Mouse (Mus musculus) hindbrain, embryonic 12.5 days (tissue): ENCODE measurements around the gene Smim13. TPM values are rescaled to one million over a fixed set of nuclear protein-coding genes. Genes with fewer than 3 reads are reported as not detected.

Experiments
- ATAC-seq: fragments of 200-750 bp; cut with Nextera tagmentation; 2 replicates; pipeline ENCODE4 v1.8.0; 2017; ENCODE audit warnings: moderate TSS enrichment; ENCODE audit not compliant: low FRiP score
- H3K27ac ChIP-seq: fragments of 300-500 bp; sonication (generic); 2 replicates; pipeline ENCODE4 v1.5.1; 2016; ENCODE audit warnings: mild to moderate bottlenecking
- H3K27me3 ChIP-seq: fragments of 300-500 bp; sonication (generic); 2 replicates; pipeline ENCODE4 v1.6.1; 2016; ENCODE audit warnings: mild to moderate bottlenecking
- H3K36me3 ChIP-seq: fragments of 300-500 bp; sonication (generic); 2 replicates; pipeline ENCODE4 v1.6.1; 2016; ENCODE audit warnings: mild to moderate bottlenecking
- H3K4me1 ChIP-seq: fragments of 300-500 bp; sonication (generic); 2 replicates; pipeline ENCODE4 v1.6.1; 2016
- H3K4me2 ChIP-seq: fragments of 300-500 bp; sonication (generic); replicated peaks from 2 replicates; pipeline ENCODE4 v1.6.1; 2016; ENCODE audit warnings: mild to moderate bottlenecking
- H3K4me3 ChIP-seq: fragments of 300-500 bp; sonication (generic); 2 replicates; pipeline ENCODE4 v1.5.1; 2016; ENCODE audit warnings: mild to moderate bottlenecking
- H3K9ac ChIP-seq: fragments of 300-500 bp; sonication (generic); 2 replicates; pipeline ENCODE4 v1.6.1; 2016; ENCODE audit warnings: mild to moderate bottlenecking, moderate library complexity
- H3K9me3 ChIP-seq: fragments of 300-500 bp; sonication (generic); replicated peaks from 2 replicates; pipeline ENCODE4 v1.6.1; 2016; ENCODE audit warnings: mild to moderate bottlenecking
- WGBS: fragments of 180-500 bp; shearing (Covaris S2); methylation state at CpG from one replicate; pipeline ENCODE4 v1.1.7; 2016; 5-methylcytosine and 5-hydroxymethylcytosine counted together
- polyA plus RNA-seq: library from polyadenylated mRNA; unstranded; fragments of >200 nt; fragmentation: Nextera tagmentation; extraction: Ambion mirVana; gene quantifications from 2 replicates; pipeline ENCODE4 v1.2.1, GENCODE M21; 2016

The Smim13 gene
- polyA plus RNA-seq, 1 experiment from 2014 or later: 20.0 TPM

DNA sequence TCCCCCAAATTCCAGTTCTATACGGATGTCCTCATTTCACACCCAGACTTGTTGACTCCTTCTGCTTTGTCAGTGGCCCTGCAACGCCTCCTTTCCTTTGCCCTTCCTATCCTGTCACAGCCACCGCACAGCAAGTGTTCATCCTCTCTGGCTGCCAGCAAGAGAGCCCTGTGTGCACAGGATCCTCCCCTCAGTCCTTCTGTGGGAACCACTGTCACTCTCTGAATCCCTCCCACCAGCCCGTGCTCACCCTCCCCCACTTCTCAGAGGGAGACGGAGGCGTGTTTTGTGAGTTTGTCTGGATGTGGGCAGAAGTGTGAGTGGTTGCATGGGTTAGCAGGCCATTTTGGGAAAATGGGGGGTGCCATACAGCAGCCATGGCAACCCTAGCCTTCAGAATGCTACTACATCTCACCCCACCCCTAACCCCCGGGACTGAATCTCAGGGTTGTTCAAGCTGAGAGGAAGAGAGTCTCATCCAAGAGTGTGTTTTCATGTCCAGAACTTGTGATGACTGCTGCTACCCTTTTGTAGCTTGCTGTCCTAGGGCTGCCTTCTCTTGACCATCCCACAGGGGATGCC lies 18.3 kb downstream of the Smim13 start:
- Histone ChIP-seq H3K4me3 (no peak overlapping the region), H3K36me3 (no peaks in the 10 kb centered on the region; the same call in 1 of the 2 replicates), H3K4me2 (no peak overlapping the region), H3K9ac (no peak overlapping the region), H3K9me3 (no peaks in the 10 kb centered on the region), H3K4me1 (peaks cover 5% of the 10 kb centered on the region; the same call in 1 of the 2 replicates), H3K27me3 (no peaks in the 10 kb centered on the region), H3K27ac (no peak overlapping the region)
- 21% methylated on average over 7 of the region's 7 CpGs for WGBS
- ATAC-seq: 0 out of 2 replicates have a peak, but pooled peaks have one; percentile 35

DNA sequence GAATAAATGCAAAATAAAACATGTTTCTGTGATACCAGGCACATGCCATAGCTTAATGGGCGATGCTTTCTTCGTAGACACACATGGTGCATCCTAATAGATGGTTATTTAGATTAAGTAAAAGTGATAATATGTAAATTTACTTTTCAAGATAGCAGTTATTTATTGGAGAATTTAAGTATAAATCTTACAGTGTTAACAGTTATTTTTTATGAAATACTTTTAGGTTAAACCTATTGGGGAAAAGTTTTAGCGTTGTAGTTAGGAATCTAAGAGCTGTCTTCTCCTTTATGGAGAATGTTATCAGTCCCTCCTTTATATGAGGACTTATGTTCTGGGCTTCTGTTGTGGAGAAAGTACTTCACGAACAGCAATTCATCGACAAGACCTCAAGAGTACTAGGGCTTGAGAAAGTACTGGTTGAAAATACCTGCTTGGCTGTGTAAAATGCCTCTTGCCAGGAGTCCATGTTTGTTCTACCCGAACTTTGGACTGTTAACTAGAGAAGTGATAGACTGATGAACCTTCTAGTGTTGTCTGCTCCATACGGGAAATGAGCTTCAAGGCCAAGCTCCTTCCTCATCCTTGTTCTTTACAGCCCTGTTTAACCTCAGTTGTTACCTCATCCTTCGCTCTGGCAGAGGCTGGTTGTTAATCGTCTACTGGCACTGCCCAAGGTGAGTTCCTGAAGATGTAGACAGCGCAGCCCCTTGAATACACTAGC lies 24.4 kb downstream of the Smim13 start, which contains the start of gene Gm17364:
Gm17364 (minus strand) TSS at position 51 of the 724 bp plus-strand sequence.
- no peaks in the 10 kb centered on the region for H3K4me1 ChIP-seq
- peaks cover 15% of the 10 kb centered on the region for H3K36me3 ChIP-seq
- ATAC-seq: no peak
- no peak within 1 kb of the TSS for H3K9ac ChIP-seq
- no peak within 1 kb of the TSS for H3K4me2 ChIP-seq
- H3K27ac ChIP-seq: no peak within 1 kb of the TSS
- 96% methylated on average over 10 of the region's 10 CpGs for WGBS
- H3K27me3 ChIP-seq: no peaks in the 10 kb centered on the region
- H3K9me3 ChIP-seq: no peaks in the 10 kb centered on the region
- H3K4me3 ChIP-seq: no peak within 1 kb of the TSS

DNA sequence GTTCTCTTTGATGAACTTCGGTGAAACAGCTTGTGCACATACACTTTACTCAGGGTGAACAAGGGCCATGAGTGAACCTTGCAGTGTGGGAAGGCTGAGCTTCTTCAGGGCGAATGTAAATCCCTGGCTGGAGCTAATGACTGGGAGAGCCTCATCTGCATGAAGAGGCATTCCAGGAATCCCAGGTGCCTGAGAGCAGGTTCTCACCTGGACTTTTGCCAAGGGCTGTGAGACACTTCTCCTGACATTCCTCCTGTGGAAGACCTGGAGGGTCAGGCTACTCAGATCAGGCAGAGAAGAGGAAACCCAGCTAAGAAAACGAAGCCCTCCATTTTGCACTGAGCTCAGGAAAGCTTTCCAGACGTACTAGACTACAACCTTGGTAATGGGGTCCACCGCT lies 31.1 kb downstream of the Smim13 start:
- WGBS: 65% methylated on average over 5 of the region's 5 CpGs
- H3K9me3 ChIP-seq: no peaks in the 10 kb centered on the region
- no peak overlapping the region for H3K4me2 ChIP-seq
- H3K36me3 ChIP-seq: peaks cover 5% of the 10 kb centered on the region; the same call in 1 of the 2 replicates
- H3K27me3 ChIP-seq: 0 out of 2 replicates have a peak, but pooled peaks cover 2% of the 10 kb centered on the region
- no peak for ATAC-seq
- no peak overlapping the region for H3K4me3 ChIP-seq
- H3K9ac ChIP-seq: no peak overlapping the region
- no peak overlapping the region for H3K27ac ChIP-seq
- H3K4me1 ChIP-seq: no peaks in the 10 kb centered on the region

DNA sequence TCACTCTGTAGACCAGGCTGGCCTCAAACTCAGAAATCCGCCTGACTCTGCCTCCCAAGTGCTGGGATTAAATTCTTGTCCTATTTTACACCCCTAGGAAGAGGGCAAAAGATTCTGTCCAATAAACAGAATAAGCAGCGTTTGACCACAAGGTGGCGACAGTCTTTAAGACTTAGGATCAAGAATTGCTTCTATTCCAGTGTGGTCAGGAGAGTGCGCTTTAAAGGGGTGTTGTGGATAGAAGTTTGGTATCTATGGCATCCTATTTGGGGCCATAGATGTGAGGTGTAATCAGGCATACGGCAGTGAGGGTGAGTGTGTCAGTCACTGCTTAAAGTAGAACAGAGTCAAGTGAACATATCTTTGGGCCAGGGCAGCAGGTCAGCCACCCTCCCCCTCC lies 33.6 kb downstream of the Smim13 start:
- ATAC-seq: 0 out of 2 replicates have a peak, but pooled peaks have one; percentile 22
- Histone ChIP-seq H3K36me3 (no peaks in the 10 kb centered on the region), H3K27ac (no peak overlapping the region), H3K4me3 (no peak overlapping the region), H3K9me3 (no peaks in the 10 kb centered on the region), H3K4me1 (no peaks in the 10 kb centered on the region), H3K4me2 (no peak overlapping the region), H3K9ac (no peak overlapping the region), H3K27me3 (0 out of 2 replicates have a peak, but pooled peaks cover 2% of the 10 kb centered on the region)
- WGBS: 23% methylated on average over 5 of the region's 5 CpGs

DNA sequence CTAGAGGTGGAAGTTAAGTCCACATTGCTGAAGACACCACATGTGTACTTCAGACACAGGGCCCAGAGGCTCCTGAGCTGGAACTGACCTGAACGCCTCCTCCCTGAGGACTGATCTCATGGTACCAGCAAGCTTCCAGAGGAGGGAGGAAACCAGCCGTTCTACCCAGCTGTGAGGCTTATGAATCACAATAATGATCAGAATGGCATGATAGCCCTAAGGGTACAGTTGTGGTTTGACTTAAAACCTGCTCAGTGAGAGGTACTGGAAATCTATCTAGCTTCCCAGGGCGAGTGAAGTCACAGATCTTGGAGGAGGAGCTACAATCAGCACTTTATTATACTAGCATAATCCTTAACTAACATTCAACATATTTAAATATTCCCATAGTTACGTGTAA lies 35.8 kb downstream of the Smim13 start:
- no peak overlapping the region for H3K4me3 ChIP-seq

DNA sequence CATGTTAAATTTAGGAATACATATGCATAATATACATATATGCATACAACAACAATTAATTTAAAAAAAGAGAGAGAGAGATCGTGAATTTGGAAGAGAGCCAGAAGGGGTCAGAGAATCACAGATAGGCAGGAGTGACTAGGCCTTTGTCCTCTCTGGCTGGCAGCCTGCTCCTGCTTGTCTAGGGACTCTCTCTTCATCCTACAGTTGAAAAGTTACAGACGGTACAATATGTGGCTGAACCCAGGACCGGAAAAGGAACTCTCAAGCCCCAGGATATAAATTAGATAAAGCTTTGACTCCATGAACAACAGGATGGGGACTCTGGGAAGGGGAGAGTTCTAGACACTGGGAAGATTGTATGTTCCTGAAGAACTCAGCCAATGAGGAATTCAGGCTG lies 36.6 kb downstream of the Smim13 start:
- H3K27me3 ChIP-seq: no peaks in the 10 kb centered on the region
- ATAC-seq: no peak

More for the DNA sequence above, 35.8 kb downstream of the Smim13 start:
- H3K27me3 ChIP-seq: no peaks in the 10 kb centered on the region
- WGBS: 81% methylated on average over 4 of the region's 4 CpGs
- no peaks in the 10 kb centered on the region for H3K9me3 ChIP-seq
- no peak overlapping the region for H3K4me2 ChIP-seq
- H3K4me1 ChIP-seq: no peaks in the 10 kb centered on the region
- no peak for ATAC-seq
- no peak overlapping the region for H3K9ac ChIP-seq
- no peak overlapping the region for H3K27ac ChIP-seq
- no peaks in the 10 kb centered on the region for H3K36me3 ChIP-seq

DNA sequence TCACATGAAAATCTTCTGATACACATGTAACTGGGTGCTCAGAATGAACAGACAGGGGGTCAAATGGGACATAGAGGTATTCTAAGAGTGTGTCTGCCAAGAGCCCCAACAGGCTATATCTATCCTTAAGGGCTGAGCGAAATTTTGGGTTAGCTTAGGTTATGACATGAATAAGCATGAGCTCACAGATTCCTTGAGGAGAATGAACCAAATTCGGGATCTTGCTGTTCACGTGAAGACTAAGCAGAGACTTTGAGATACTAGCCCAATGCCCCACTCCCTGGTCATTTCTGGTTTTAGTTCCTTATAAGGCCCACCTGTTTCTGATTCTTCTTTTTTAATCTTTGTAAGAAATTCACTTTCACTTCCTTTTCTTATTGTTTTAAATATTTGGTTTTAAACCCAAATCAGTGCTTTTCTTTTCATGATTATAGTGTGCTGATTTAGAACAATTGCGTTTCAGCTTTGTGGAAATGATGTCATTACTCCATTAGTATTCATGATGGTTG lies 41.9 kb downstream of the Smim13 start:
- Histone ChIP-seq H3K36me3 (no peaks in the 10 kb centered on the region), H3K4me3 (no peak overlapping the region), H3K27ac (no peak overlapping the region), H3K4me2 (no peak overlapping the region), H3K9me3 (no peaks in the 10 kb centered on the region), H3K9ac (no peak overlapping the region), H3K27me3 (no peaks in the 10 kb centered on the region), H3K4me1 (peaks cover 7% of the 10 kb centered on the region; the same call in 1 of the 2 replicates)
- ATAC-seq: no peak
- 89% methylated on average over 4 of the region's 4 CpGs for WGBS

More for the DNA sequence above, 36.6 kb downstream of the Smim13 start:
- Histone ChIP-seq H3K36me3 (no peaks in the 10 kb centered on the region), H3K9ac (no peak overlapping the region), H3K4me3 (no peak overlapping the region), H3K4me2 (no peak overlapping the region), H3K4me1 (no peaks in the 10 kb centered on the region), H3K9me3 (no peaks in the 10 kb centered on the region), H3K27ac (no peak overlapping the region)
- 69% methylated on average over 3 of the region's 3 CpGs for WGBS

DNA sequence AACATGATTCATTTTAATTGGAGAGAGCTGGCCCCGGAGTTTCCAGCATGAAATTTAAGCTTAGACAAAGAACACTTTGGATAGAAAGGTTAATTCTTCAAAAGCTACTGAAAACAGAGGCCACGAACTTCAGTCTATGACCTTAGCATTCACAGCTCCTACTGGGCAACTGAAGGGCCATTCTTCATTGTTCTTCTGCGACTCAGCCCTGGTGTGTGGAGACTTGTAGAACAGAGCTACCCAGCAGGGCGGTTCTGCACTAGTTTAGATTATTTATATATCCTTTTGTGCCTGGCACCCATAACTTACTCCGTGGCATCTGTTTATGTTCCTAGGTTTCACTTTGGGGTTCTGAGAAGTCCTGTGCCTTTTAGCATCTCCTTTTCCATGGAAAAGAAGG lies 44.0 kb downstream of the Smim13 start:
- Histone ChIP-seq H3K27ac (no peak overlapping the region), H3K4me3 (no peak overlapping the region), H3K9me3 (no peaks in the 10 kb centered on the region), H3K4me1 (peaks cover 11% of the 10 kb centered on the region; the same call in 1 of the 2 replicates), H3K27me3 (0 out of 2 replicates have a peak, but pooled peaks cover 8% of the 10 kb centered on the region), H3K36me3 (no peaks in the 10 kb centered on the region), H3K9ac (no peak overlapping the region), H3K4me2 (no peak overlapping the region)
- WGBS: 31% methylated on average over 5 of the region's 5 CpGs
- no peak for ATAC-seq

DNA sequence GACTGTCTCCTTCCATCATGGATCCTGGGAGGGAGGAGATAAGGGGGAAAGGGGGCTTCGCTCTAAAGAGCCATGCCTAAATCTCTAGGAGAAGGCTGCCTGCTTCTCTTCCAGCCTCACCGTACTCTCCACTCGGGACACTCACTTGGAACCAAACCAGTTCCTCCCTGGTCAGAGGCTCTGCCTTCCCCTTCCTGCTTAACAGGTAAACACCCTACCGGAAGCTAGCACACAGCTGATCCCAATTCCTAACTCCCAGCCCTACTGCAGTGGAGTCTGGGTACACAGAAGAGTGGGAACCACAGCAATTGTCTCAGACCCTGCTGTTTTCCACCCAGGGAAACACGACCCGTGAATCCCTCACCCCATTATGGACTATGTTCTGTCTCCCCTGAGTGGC lies 46.2 kb downstream of the Smim13 start:
- no peak for ATAC-seq
- H3K27me3 ChIP-seq: peaks cover 12% of the 10 kb centered on the region; the same call in 1 of the 2 replicates
- no peak overlapping the region for H3K4me3 ChIP-seq
- no peak overlapping the region for H3K27ac ChIP-seq
- no peak overlapping the region for H3K9ac ChIP-seq
- no peaks in the 10 kb centered on the region for H3K36me3 ChIP-seq
- peaks cover 22% of the 10 kb centered on the region for H3K4me1 ChIP-seq
- WGBS: 70% methylated on average over 6 of the region's 6 CpGs
- no peak overlapping the region for H3K4me2 ChIP-seq
- no peaks in the 10 kb centered on the region for H3K9me3 ChIP-seq

DNA sequence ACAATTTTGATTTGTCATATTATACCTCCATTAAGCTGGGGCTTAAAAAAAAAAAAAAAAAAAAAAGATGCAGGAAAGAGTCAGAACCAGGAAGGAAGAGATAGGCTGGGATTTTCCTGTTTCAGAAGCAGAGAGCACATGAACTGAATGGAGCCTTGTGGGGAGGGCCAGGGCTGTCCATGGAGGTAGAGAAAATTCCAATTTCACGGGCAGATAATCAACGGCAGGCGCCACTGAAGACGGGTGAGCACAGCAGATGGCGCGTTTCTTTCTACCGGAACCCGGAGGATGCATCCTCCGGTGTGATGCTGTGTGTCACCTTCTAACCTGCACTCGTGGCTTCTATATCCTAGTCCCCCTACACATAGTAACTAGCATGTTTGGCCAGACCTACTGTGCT lies 46.8 kb downstream of the Smim13 start:
- Histone ChIP-seq H3K27me3 (peaks cover 13% of the 10 kb centered on the region), H3K9me3 (no peaks in the 10 kb centered on the region), H3K4me1 (peaks cover 22% of the 10 kb centered on the region), H3K36me3 (no peaks in the 10 kb centered on the region), H3K9ac (no peak overlapping the region), H3K4me2 (no peak overlapping the region), H3K4me3 (no peak overlapping the region), H3K27ac (no peak overlapping the region)
- ATAC-seq: peak; percentile 71
- WGBS: 37% methylated on average over 10 of the region's 10 CpGs

DNA sequence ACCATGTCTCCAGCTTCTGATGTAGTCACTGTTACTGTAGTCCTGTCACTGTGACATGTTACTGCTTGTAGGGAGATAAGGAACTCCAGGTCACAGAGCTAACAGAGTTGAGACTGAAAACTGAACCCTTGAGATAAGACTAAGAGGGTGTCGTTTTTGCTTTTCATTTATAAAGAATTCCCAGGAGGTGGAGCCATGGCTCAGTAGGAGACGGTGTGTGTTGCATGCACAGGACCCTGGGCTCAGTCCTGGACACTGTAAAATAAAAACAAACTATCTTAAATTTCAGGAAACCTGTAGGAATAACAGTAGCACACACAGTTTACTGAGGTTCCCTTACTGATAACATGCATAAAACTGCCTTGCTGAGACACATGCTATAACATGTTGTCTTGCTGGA lies 48.9 kb downstream of the Smim13 start:
- H3K27ac ChIP-seq: no peak overlapping the region
- WGBS: 34% methylated on average over 2 of the region's 2 CpGs

DNA sequence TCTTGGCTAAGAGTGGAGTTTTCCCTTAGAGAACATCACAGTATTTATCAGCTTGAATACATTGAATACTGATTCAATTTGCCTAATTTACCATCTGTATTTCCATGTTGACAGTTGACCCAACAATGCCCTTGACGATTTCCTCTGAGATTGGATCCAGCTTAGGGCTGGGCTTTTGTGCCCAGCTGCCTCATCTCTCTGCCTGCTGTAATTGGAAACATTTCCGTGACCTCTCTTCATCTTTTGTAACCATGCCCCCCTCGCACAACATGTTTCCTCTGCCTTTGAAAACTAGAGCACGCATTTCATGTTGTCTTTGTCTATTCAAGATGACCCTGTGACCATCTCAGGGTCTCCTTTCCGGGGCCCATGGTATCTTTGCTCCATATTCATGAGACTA lies 49.4 kb downstream of the Smim13 start:
- Histone ChIP-seq H3K4me1 (peaks cover 19% of the 10 kb centered on the region), H3K9me3 (no peaks in the 10 kb centered on the region), H3K36me3 (no peaks in the 10 kb centered on the region), H3K9ac (no peak overlapping the region), H3K27ac (no peak overlapping the region), H3K27me3 (peaks cover 19% of the 10 kb centered on the region), H3K4me3 (no peak overlapping the region), H3K4me2 (no peak overlapping the region)
- no peak for ATAC-seq
- WGBS: 18% methylated on average over 5 of the region's 5 CpGs

More for the DNA sequence above, 48.9 kb downstream of the Smim13 start:
- Histone ChIP-seq H3K9me3 (no peaks in the 10 kb centered on the region), H3K36me3 (no peaks in the 10 kb centered on the region), H3K4me1 (peaks cover 22% of the 10 kb centered on the region), H3K9ac (no peak overlapping the region), H3K27me3 (peaks cover 19% of the 10 kb centered on the region), H3K4me2 (no peak overlapping the region), H3K4me3 (no peak overlapping the region)
- no peak for ATAC-seq
